Mouse (Mus musculus) heart, adult 2 months (tissue): ENCODE results near the gene Ahcyl1.

Experiments
- CTCF ChIP-seq: fragments of 200-600 bp; IDR thresholded peaks from 2 replicates; pipeline ENCODE4 v1.8.1; 2022; ENCODE audit warnings: antibody characterized with exemption, mild to moderate bottlenecking, moderate library complexity
- POLR2A ChIP-seq: fragments of 200-500 bp; IDR thresholded peaks from 2 replicates; pipeline ENCODE4 v1.6.1; 2011; ENCODE audit warnings: mild to moderate bottlenecking, low read depth, low read length, control low read depth; ENCODE audit not compliant: insufficient read depth

- no peak for TF ChIP-seq POLR2A
- TF ChIP-seq CTCF, result no peak
Observed at GRCm38 (mm10) chr3:107733329-107733728, 37.0 kb upstream of the Ahcyl1 start.
